Mouse (Mus musculus): ENCODE results near the gene Psmb5. TPM values are rescaled to one million over a fixed set of nuclear protein-coding genes. Genes with fewer than 3 reads are reported as not detected.

Gene Psmb5
- polyA plus RNA-seq (2015; fragmentation: Nextera tagmentation; extraction: Ambion mirVana), result 419 and 456 TPM in 2 replicates

GRCm38 (mm10) chr14:54617897-54618365 lies at the start of gene Psmb5:
TSS of gene Psmb5 (minus strand) at chr14:54618022.

DNA sequence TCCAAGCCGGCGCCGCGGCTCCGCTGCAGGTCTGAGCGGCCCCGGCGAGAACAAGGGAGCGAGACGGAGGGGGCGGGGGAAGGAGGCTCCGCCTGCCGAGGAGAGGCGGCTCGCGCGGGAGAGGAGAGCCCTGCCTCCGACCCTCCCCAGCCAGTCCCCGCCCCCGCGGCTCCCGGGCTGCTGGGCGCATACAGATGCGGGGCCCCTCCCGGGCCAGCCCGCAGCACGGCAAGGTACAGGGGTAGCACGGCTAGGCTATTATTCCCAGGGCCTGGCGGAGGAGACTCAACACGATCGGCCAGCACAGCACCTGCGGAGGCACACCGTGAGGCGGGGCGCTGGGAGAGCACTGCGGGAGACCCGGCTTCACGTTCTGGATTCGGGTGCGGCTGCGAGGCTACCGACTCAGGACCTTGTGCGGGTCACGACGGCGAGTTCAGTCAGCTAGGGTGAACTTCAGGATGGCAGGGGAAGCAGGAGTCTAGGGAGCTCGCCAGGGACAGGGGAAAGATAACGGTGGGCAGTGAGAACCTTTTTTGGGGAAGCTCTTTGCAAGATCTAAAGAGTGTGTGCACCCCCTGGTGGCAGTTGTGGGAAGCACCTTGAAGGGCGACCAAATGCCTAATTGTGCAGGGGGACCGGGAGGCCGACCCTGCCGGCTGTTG lies 23.6 kb upstream of the Psmb5 start, which contains the start of gene Cdh24:
Gene Cdh24 (minus strand): TSS at position 60 of the 665 bp plus-strand sequence.

DNA sequence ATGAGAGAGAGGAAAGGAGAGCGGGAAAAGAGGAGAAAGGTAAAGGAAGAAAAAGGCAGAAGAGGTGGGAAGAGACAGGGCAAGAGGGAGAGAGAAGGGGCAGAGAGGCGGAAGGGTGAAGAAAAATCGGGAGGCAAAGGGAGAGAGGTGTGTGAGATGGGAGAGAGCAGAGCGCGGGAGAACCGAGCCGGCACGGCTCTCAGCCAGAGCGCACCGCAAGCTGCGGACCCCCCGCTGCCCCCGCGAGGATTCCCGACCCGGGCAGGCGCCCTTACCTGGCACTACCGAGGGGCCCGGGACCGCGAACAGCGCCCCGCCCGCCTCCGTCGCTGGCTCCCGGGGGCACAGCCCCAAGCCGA lies 23.1 kb upstream of the Psmb5 start, which contains the start of gene Gm17606:
Gene Gm17606 (plus strand): TSS at position 7 of the 359 bp plus-strand sequence.

GRCm38 (mm10) chr14:54621133-54621532 lies 3.3 kb upstream of the Psmb5 start, which contains the start of gene Psmb11:
TSS of gene Psmb11 (plus strand) at chr14:54621433.

GRCm38 (mm10) chr14:54605752-54606321 lies 12.0 kb downstream of the Psmb5 start, which contains the start of gene 4931414P19Rik:
TSS of gene 4931414P19Rik (minus strand) at chr14:54605993.

DNA sequence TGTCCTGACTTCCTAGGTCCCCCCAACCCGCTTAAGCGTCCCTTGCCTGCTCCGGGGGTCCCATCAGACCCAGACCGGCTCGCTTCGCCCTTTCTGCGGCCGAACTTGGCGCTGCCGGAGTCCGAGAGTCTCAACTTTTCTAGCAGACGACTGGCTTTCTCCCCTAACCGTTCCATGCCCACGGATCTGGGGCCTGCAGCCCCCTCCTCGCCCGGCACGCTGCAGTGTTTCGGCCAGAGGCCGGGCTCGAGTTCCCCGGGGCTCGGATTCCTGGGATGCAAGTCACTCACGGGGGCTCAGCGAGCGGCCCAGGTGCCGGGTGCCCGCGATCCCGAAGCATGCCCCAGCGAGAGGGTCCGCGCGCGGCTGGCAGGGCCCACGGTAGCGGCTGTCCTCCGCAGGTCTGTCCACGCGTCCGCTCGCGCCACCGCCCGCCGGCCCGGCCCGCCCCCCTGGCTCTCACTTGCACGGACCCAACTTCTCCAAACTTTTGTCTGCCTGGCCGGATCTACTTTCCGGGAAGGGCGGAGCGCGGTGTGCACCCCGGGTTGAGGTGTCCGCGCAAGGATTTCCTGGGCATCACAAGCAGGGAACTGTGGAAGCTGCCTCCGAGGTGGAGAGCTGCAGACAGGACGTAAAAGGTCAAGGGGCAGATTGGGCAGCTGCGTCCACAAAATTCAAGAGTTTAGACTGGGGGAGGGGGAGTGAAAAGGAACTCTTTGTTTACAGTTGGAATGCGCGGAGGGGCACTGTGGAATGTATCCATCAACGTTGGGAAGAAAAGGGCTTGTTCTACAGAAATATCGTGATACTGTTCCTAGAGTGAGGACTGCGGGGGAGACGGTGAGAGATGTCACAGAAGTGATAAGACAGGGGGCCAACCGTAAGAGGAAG lies 40.5 kb downstream of the Psmb5 start, which contains the start of gene Ajuba:
Gene Ajuba (minus strand): TSS at position 470 of the 894 bp plus-strand sequence.

MicroRNAs within 50 kb of the gene (microRNA counts, 519-probe panel; counts per million panel counts)
- 40.5 counts per million for microRNA mmu-miR-686

Small RNA genes within 50 kb of the gene (microRNA-seq; reads per million reads assigned to microRNA genes)
- gene Mir686 (not detected), gene Mir6948 (not detected)

Other genes starting within 250 kb of the Psmb5 start
- gene Slc7a7, start 200.2 kb downstream of the Psmb5 start, polyA plus RNA-seq (2015; fragmentation: Nextera tagmentation; extraction: Ambion mirVana), result 4.7 and 5.0 TPM in 2 replicates
- gene Mrpl52, start 191.1 kb downstream of the Psmb5 start, polyA plus RNA-seq (2015; fragmentation: Nextera tagmentation; extraction: Ambion mirVana), result 297 and 329 TPM in 2 replicates
- 56.7 and 58.8 TPM in 2 replicates for gene Mmp14, start 186.4 kb downstream of the Psmb5 start, polyA plus RNA-seq (2015; fragmentation: Nextera tagmentation; extraction: Ambion mirVana)
- gene Lrp10, start 153.9 kb downstream of the Psmb5 start, polyA plus RNA-seq (2015; fragmentation: Nextera tagmentation; extraction: Ambion mirVana), result 40.6 and 41.8 TPM in 2 replicates
- gene Rem2, start 141.9 kb downstream of the Psmb5 start, polyA plus RNA-seq (2015; fragmentation: Nextera tagmentation; extraction: Ambion mirVana), result 23.2 and 23.7 TPM in 2 replicates
- 72.7 and 80.7 TPM in 2 replicates for gene Prmt5, start 100.5 kb downstream of the Psmb5 start, polyA plus RNA-seq (2015; fragmentation: Nextera tagmentation; extraction: Ambion mirVana)
- 23.6 and 23.9 TPM in 2 replicates for gene Haus4, start 63.4 kb downstream of the Psmb5 start, polyA plus RNA-seq (2015; fragmentation: Nextera tagmentation; extraction: Ambion mirVana)
- 4.7 and 4.9 TPM in 2 replicates for gene Ajuba, start 40.5 kb downstream of the Psmb5 start, polyA plus RNA-seq (2015; fragmentation: Nextera tagmentation; extraction: Ambion mirVana)
- gene 4931414P19Rik, start 12.0 kb downstream of the Psmb5 start, polyA plus RNA-seq (2015; fragmentation: Nextera tagmentation; extraction: Ambion mirVana), result 3.2 and 4.7 TPM in 2 replicates
- 0.04 and 0.34 TPM in 2 replicates for gene Psmb11, start 3.4 kb upstream of the Psmb5 start, polyA plus RNA-seq (2015; fragmentation: Nextera tagmentation; extraction: Ambion mirVana)
- gene Gm17606, start 22.9 kb upstream of the Psmb5 start, polyA plus RNA-seq (2015; fragmentation: Nextera tagmentation; extraction: Ambion mirVana), result not detected in 2 replicates
- 12.4 and 12.7 TPM in 2 replicates for gene Cdh24, start 23.3 kb upstream of the Psmb5 start, polyA plus RNA-seq (2015; fragmentation: Nextera tagmentation; extraction: Ambion mirVana)
- gene 1700123O20Rik, start 68.2 kb upstream of the Psmb5 start, polyA plus RNA-seq (2015; fragmentation: Nextera tagmentation; extraction: Ambion mirVana), result 61.4 and 65.9 TPM in 2 replicates
- gene Acin1, start 68.9 kb upstream of the Psmb5 start, polyA plus RNA-seq (2015; fragmentation: Nextera tagmentation; extraction: Ambion mirVana), result 92.8 and 99.3 TPM in 2 replicates
- 0.22 and 0.23 TPM in 2 replicates for gene Gm29776, start 80.8 kb upstream of the Psmb5 start, polyA plus RNA-seq (2015; fragmentation: Nextera tagmentation; extraction: Ambion mirVana)
- gene Cebpe, start 94.2 kb upstream of the Psmb5 start, polyA plus RNA-seq (2015; fragmentation: Nextera tagmentation; extraction: Ambion mirVana), result 0.17 TPM in 1 of 2 replicates, not detected in the other
- gene Slc7a8, start 163.9 kb upstream of the Psmb5 start, polyA plus RNA-seq (2015; fragmentation: Nextera tagmentation; extraction: Ambion mirVana), result 5.2 and 6.2 TPM in 2 replicates
- not detected in 2 replicates for gene Rnf212b, start 196.1 kb upstream of the Psmb5 start, polyA plus RNA-seq (2015; fragmentation: Nextera tagmentation; extraction: Ambion mirVana)